Mouse (Mus musculus) ES-E14 (cell line): ENCODE measurements around the gene Olfml2a.

ENCODE experiments used
- CHD2 ChIP-seq: IDR thresholded peaks from 2 replicates; pipeline ENCODE4 v1.6.1; 2014; ENCODE audit warnings: mild to moderate bottlenecking, low read depth, low read length, inconsistent platforms
- MAFK ChIP-seq: IDR thresholded peaks from 2 replicates; pipeline ENCODE4 v1.6.1; 2014; ENCODE audit warnings: mild to moderate bottlenecking, low read depth, low read length, inconsistent platforms; ENCODE audit not compliant: insufficient read depth
- ZC3H11A ChIP-seq: IDR thresholded peaks from 2 replicates; pipeline ENCODE4 v1.6.1; 2012; ENCODE audit warnings: low read depth, mild to moderate bottlenecking, inconsistent platforms, low read length, borderline replicate concordance
- ZNF384 ChIP-seq: IDR thresholded peaks from 2 replicates; pipeline ENCODE4 v1.6.1; 2012; ENCODE audit warnings: low read depth, low read length, inconsistent platforms

DNA sequence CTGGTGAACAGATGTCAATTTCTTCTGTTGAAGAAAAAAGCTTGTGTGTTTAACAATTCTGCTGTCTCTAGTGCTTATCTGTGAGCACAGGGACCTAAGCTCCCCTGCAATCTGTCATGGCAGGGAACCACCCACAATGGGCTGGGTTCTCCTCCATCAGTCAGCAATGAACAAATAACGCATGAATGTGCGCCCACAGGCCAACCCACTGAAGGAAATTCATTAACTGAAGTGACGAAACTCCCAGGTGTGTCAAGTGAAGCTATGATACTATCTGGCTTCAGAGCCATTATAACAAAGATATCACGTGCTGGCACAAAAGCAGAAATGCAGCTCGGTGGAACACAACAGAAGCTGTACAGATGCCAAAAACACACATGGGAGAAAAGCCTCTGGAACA, 38.3 kb downstream of the Olfml2a start:
- no peak for TF ChIP-seq CHD2
- TF ChIP-seq ZNF384: no peak
- no peak for TF ChIP-seq ZC3H11A
- TF ChIP-seq MAFK: no peak
